Mouse (Mus musculus) liver, embryonic 15.5 days (tissue): ENCODE measurements at regions not wholly inside any gene's neighbourhood (a gene's known extent, or its start where the extent isn't known, plus 50 kb on each side); places are given as distances from the start of the nearest gene placed in this dataset.

Source experiments
- ATAC-seq: fragments of 200-750 bp; cut with Nextera tagmentation; 2 replicates; pipeline ENCODE4 v1.8.0; 2017; ENCODE audit warnings: moderate number of reproducible peaks, mild to moderate bottlenecking, moderate library complexity; ENCODE audit not compliant: insufficient read depth
- H3K27ac ChIP-seq: fragments of 300-500 bp; sonication (generic); replicated peaks from 2 replicates; pipeline ENCODE4 v1.5.1; 2015; ENCODE audit warnings: mild to moderate bottlenecking, inconsistent platforms
- H3K27me3 ChIP-seq: fragments of 300-500 bp; sonication (generic); 2 replicates; pipeline ENCODE4 v1.6.1; 2015; ENCODE audit warnings: mild to moderate bottlenecking, inconsistent platforms
- H3K36me3 ChIP-seq: fragments of 300-500 bp; sonication (generic); replicated peaks from 2 replicates; pipeline ENCODE4 v1.6.1; 2015; ENCODE audit warnings: moderate library complexity, mild to moderate bottlenecking, inconsistent platforms
- H3K4me1 ChIP-seq: fragments of 300-500 bp; sonication (generic); replicated peaks from 2 replicates; pipeline ENCODE4 v1.6.1; 2015; ENCODE audit warnings: inconsistent platforms
- H3K4me2 ChIP-seq: fragments of 300-500 bp; sonication (generic); 2 replicates; pipeline ENCODE4 v1.6.1; 2015; ENCODE audit warnings: moderate library complexity, mild to moderate bottlenecking, inconsistent platforms
- H3K4me3 ChIP-seq: fragments of 300-500 bp; sonication (generic); replicated peaks from 2 replicates; pipeline ENCODE4 v1.5.1; 2015; ENCODE audit warnings: mild to moderate bottlenecking, inconsistent platforms
- H3K9ac ChIP-seq: fragments of 300-500 bp; sonication (generic); 2 replicates; pipeline ENCODE4 v1.6.1; 2015; ENCODE audit warnings: moderate library complexity, mild to moderate bottlenecking, inconsistent platforms
- H3K9me3 ChIP-seq: fragments of 300-500 bp; sonication (generic); replicated peaks from 2 replicates; pipeline ENCODE4 v1.6.1; 2016; ENCODE audit warnings: inconsistent platforms
- WGBS: fragments of 180-500 bp; shearing (Covaris S2); methylation state at CpG from one replicate; pipeline ENCODE4 v1.1.7; 2015; ENCODE audit warnings: mixed read lengths; ENCODE audit not compliant: insufficient replicate concordance; 5-methylcytosine and 5-hydroxymethylcytosine counted together

DNA sequence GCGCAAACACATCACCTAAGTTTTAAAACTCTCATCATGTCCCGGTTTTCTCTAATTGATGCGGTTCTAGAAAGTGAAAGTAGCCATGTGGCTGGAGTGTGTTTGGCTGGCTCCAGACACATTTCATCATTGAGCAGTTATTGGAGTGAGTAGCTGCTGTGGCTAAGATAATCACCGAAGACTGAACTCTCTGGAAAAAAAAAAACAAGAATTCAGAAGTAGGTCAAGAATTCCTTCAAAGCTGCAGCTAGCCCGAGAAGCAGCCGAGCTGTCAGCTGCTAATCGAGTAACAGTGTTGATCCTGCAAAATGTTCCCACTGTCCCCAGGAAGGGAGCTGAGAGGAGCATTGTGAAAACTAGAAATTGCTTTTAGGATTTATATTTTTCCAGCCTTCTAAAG, 509.0 kb upstream of the Map3k7 start:
- Histone ChIP-seq H3K4me3 (no peak overlapping the region), H3K27me3 (no peaks in the 10 kb centered on the region), H3K27ac (no peak overlapping the region), H3K9ac (no peak overlapping the region), H3K4me1 (no peaks in the 10 kb centered on the region), H3K4me2 (no peak overlapping the region), H3K36me3 (no peaks in the 10 kb centered on the region), H3K9me3 (no peaks in the 10 kb centered on the region)
- no peak for ATAC-seq
- 49% methylated on average over 7 of the region's 7 CpGs for WGBS

DNA sequence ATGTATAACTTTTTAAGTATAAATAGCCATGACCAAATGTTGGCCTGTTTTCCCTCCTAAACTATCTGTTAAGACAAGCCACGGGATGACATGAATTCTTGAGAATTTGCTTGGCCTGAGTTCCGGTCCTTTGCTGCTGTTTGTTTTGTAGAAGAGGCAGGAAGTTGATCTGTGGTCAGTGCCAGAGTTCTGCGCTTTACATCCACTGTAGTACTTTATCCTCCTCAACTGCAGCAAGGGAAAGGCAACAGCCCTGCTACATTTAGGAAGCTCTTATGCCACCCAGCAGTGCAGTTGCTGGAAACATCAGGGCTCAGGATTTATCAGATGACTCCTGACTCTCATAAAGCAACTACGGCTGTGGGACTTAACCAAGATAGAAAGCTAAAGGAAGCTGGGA, 508.4 kb upstream of the Map3k7 start:
- Histone ChIP-seq H3K9me3 (no peaks in the 10 kb centered on the region), H3K4me3 (no peak overlapping the region), H3K4me2 (no peak overlapping the region), H3K9ac (no peak overlapping the region), H3K27me3 (no peaks in the 10 kb centered on the region), H3K27ac (no peak overlapping the region), H3K4me1 (no peaks in the 10 kb centered on the region), H3K36me3 (no peaks in the 10 kb centered on the region)
- WGBS, result 18% methylated on average over 4 of the region's 4 CpGs
- no peak for ATAC-seq

DNA sequence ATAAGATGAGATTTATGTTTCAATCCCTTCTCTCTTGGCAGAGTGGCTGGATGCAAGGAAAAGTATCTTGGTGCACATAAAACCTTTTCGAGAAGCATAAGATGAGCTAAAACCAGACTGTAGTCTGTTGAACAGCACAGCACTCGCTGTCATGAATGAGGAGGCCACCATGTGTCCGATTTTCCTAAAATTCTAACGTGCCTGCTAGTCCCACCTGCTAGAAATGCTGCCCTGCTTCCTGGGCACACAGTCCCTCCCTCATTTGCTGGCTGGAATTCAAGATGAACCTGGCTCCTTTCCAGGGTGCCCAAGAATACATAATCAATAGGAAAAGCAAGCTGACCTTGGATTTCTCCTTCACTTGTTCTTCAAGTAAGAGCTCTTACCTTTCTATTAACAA, 501.4 kb upstream of the Map3k7 start:
- Histone ChIP-seq H3K36me3 (no peaks in the 10 kb centered on the region), H3K9ac (no peak overlapping the region), H3K4me1 (no peaks in the 10 kb centered on the region), H3K4me2 (no peak overlapping the region), H3K4me3 (no peak overlapping the region), H3K27me3 (no peaks in the 10 kb centered on the region), H3K27ac (no peak overlapping the region), H3K9me3 (no peaks in the 10 kb centered on the region)
- ATAC-seq, result no peak
- 53% methylated on average over 4 of the region's 4 CpGs for WGBS

- Histone ChIP-seq H3K4me2 (no peak overlapping the region), H3K4me1 (no peaks in the 10 kb centered on the region), H3K9ac (no peak overlapping the region), H3K9me3 (no peaks in the 10 kb centered on the region), H3K27me3 (no peaks in the 10 kb centered on the region), H3K27ac (no peak overlapping the region), H3K4me3 (no peak overlapping the region), H3K36me3 (no peaks in the 10 kb centered on the region)
- ATAC-seq, result no peak
- WGBS, result 51% methylated on average over 5 of the region's 5 CpGs
Observed at GRCm38 (mm10) chr4:31463130-31463698, 500.7 kb upstream of the Map3k7 start.

- no peak overlapping the region for H3K27ac ChIP-seq
- H3K9ac ChIP-seq, result no peak overlapping the region
- H3K27me3 ChIP-seq, result no peaks in the 10 kb centered on the region
- no peak for ATAC-seq
- WGBS, result 65% methylated on average over 9 of the region's 9 CpGs
- no peaks in the 10 kb centered on the region for H3K4me1 ChIP-seq
- H3K9me3 ChIP-seq, result no peaks in the 10 kb centered on the region
- H3K36me3 ChIP-seq, result no peaks in the 10 kb centered on the region
- no peak overlapping the region for H3K4me3 ChIP-seq
- H3K4me2 ChIP-seq, result no peak overlapping the region
Observed at GRCm38 (mm10) chr4:31468306-31468705, 495.6 kb upstream of the Map3k7 start.

- no peaks in the 10 kb centered on the region for H3K27me3 ChIP-seq
- no peak for ATAC-seq
- whole genome bisulfite sequencing, result 50% methylated on average over 4 of the region's 4 CpGs
- H3K4me1 ChIP-seq, result no peaks in the 10 kb centered on the region
- H3K36me3 ChIP-seq, result no peaks in the 10 kb centered on the region
- H3K27ac ChIP-seq, result no peak overlapping the region
- H3K4me2 ChIP-seq, result no peak overlapping the region
- no peak overlapping the region for H3K9ac ChIP-seq
- H3K4me3 ChIP-seq, result no peak overlapping the region
- no peaks in the 10 kb centered on the region for H3K9me3 ChIP-seq
Observed at GRCm38 (mm10) chr4:31469803-31470202, 494.1 kb upstream of the Map3k7 start.

GRCm38 (mm10) chr4:31492535-31492934, 471.4 kb upstream of the Map3k7 start:
- Histone ChIP-seq H3K9me3 (no peaks in the 10 kb centered on the region), H3K9ac (no peak overlapping the region), H3K36me3 (no peaks in the 10 kb centered on the region), H3K4me3 (no peak overlapping the region), H3K27ac (no peak overlapping the region), H3K4me2 (no peak overlapping the region), H3K27me3 (no peaks in the 10 kb centered on the region), H3K4me1 (no peaks in the 10 kb centered on the region)
- no peak for ATAC-seq
- WGBS, result 57% methylated on average over 3 of the region's 3 CpGs

DNA sequence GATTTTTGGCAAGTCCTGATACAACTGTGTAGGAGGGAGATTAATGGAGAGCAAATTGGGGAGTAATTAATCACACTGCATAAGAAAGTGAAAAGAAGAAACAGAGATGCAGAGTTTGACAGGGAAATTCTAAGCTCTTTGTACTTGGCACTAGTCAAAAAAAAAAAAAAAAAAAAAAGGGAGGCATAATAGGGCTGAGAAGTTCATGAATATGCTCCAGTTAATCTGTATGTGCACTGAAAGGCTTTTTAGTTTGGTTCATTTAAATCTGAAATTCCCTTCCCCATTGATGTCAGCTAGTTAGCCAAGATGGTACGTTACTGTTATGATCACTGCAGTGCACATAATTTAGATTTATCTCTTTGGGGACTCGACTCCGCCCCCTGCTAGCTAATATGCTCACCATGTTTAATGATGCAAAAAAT, 470.8 kb upstream of the Map3k7 start:
- 67% methylated on average over 3 of the region's 3 CpGs for WGBS

GRCm38 (mm10) chr4:31499888-31500287, 464.0 kb upstream of the Map3k7 start:
- no peaks in the 10 kb centered on the region for H3K27me3 ChIP-seq
- H3K4me2 ChIP-seq, result no peak overlapping the region
- no peaks in the 10 kb centered on the region for H3K4me1 ChIP-seq
- WGBS, result 72% methylated on average over 2 of the region's 2 CpGs
- no peak for ATAC-seq
- no peaks in the 10 kb centered on the region for H3K36me3 ChIP-seq
- no peak overlapping the region for H3K27ac ChIP-seq
- no peaks in the 10 kb centered on the region for H3K9me3 ChIP-seq
- H3K9ac ChIP-seq, result no peak overlapping the region
- no peak overlapping the region for H3K4me3 ChIP-seq

More for the DNA sequence above, 470.8 kb upstream of the Map3k7 start:
- no peaks in the 10 kb centered on the region for H3K36me3 ChIP-seq
- no peak overlapping the region for H3K4me3 ChIP-seq
- no peak overlapping the region for H3K9ac ChIP-seq
- H3K4me1 ChIP-seq, result no peaks in the 10 kb centered on the region
- no peaks in the 10 kb centered on the region for H3K9me3 ChIP-seq
- H3K27ac ChIP-seq, result no peak overlapping the region
- no peaks in the 10 kb centered on the region for H3K27me3 ChIP-seq
- no peak overlapping the region for H3K4me2 ChIP-seq
- no peak for ATAC-seq

DNA sequence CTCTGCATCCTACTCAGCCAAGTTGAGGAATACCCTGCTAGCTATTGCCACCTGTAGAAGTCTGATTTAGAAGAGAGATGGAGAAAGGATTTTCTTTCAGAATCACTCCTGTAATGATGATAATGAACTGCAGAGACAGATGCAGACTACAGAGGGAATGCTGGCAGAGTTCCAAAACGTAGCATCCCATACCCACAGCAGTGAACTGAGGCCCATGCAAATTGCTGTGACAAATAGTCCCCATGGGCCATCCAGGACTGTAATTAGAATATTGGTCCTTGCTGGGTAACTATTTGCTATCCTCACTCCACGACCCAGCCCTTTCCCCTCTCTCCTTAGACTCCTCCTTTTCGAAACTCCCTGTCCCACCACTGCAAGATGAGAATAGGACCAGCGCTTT, 463.5 kb upstream of the Map3k7 start:
- Histone ChIP-seq H3K36me3 (no peaks in the 10 kb centered on the region), H3K4me3 (no peak overlapping the region), H3K9me3 (no peaks in the 10 kb centered on the region), H3K9ac (no peak overlapping the region), H3K4me1 (no peaks in the 10 kb centered on the region), H3K27ac (no peak overlapping the region), H3K27me3 (no peaks in the 10 kb centered on the region), H3K4me2 (no peak overlapping the region)
- ATAC-seq, result no peak
- WGBS, result 43% methylated on average over 4 of the region's 4 CpGs

- WGBS, result 47% methylated on average over 4 of the region's 4 CpGs
Observed at GRCm38 (mm10) chr4:31525638-31526207, 438.2 kb upstream of the Map3k7 start.

GRCm38 (mm10) chr4:31536811-31537210, 427.1 kb upstream of the Map3k7 start:
- no peak overlapping the region for H3K27ac ChIP-seq
- no peaks in the 10 kb centered on the region for H3K9me3 ChIP-seq
- WGBS, result 23% methylated on average over 1 of the region's 1 CpGs
- H3K4me3 ChIP-seq, result no peak overlapping the region
- no peaks in the 10 kb centered on the region for H3K27me3 ChIP-seq
- no peak for ATAC-seq
- no peaks in the 10 kb centered on the region for H3K36me3 ChIP-seq
- no peak overlapping the region for H3K9ac ChIP-seq
- no peak overlapping the region for H3K4me2 ChIP-seq
- no peaks in the 10 kb centered on the region for H3K4me1 ChIP-seq

More at GRCm38 (mm10) chr4:31525638-31526207, 438.2 kb upstream of the Map3k7 start:
- ATAC-seq, result no peak
- no peaks in the 10 kb centered on the region for H3K9me3 ChIP-seq
- no peaks in the 10 kb centered on the region for H3K27me3 ChIP-seq
- H3K4me2 ChIP-seq, result no peak overlapping the region
- no peak overlapping the region for H3K9ac ChIP-seq
- no peaks in the 10 kb centered on the region for H3K4me1 ChIP-seq
- no peak overlapping the region for H3K27ac ChIP-seq
- H3K4me3 ChIP-seq, result no peak overlapping the region
- H3K36me3 ChIP-seq, result no peaks in the 10 kb centered on the region
